Mouse (Mus musculus): Measurements from ENCODE around the gene Gm10837. TPM values are rescaled to one million over a fixed set of nuclear protein-coding genes. Genes with fewer than 3 reads are reported as not detected.
A peak's percentile ranks its signal among the peaks of the same experiment; 100 is the strongest.
"Not testable (repeated sequence)": the region's sequence is repeated elsewhere in the genome, so short reads cannot be mapped to it uniquely, and the experiment has no call there.

The Gm10837 gene
- polyA plus RNA-seq, 1 experiment from 2014 or later, result not detected

GRCm38 (mm10) chr14:122462689-122463079 lies 27.7 kb upstream of the Gm10837 start:
- Histone ChIP-seq H3K4me1 (replicated peaks; ENCODE audit: control insufficient read depth, insufficient read depth, low read length) (peaks cover 11% of the 10 kb centered on the region; the same call in 1 of the 2 replicates), H3K4me2 (ENCODE audit: low read length) (no peak overlapping the region), H3K27ac (ENCODE audit: low read depth) (no peak overlapping the region), H3K9me3 (ENCODE audit: control insufficient read depth, low read length) (no peaks in the 10 kb centered on the region), H3K36me3 (ENCODE audit: control insufficient read depth, insufficient read depth, low read length) (no peaks in the 10 kb centered on the region), H3K4me3 (ENCODE audit: low read depth, low read length) (no peak overlapping the region), H3K27me3 (replicated peaks; ENCODE audit: control insufficient read depth, insufficient read depth, low read length) (peaks cover 82% of the 10 kb centered on the region), H3K9ac (ENCODE audit: low read length) (no peak overlapping the region)
- no peak for ATAC-seq (replicated peaks; ENCODE audit: low FRiP score, low TSS enrichment, low read depth)
- peak; percentile 69 for DNase-seq (ENCODE audit: low spot score)
- WGBS, result 8% methylated on average over 17 of the region's 17 CpGs

- peaks cover 88% of the 10 kb centered on the region for H3K27me3 ChIP-seq (replicated peaks; ENCODE audit: control insufficient read depth, insufficient read depth, low read length)
- H3K9me3 ChIP-seq (ENCODE audit: control insufficient read depth, low read length), result no peaks in the 10 kb centered on the region
- 0 out of 2 replicates have a peak, but pooled peaks have one; percentile 28 for ATAC-seq (replicated peaks; ENCODE audit: low FRiP score, low TSS enrichment, low read depth)
- H3K4me2 ChIP-seq (ENCODE audit: low read length), result peak overlapping the region; percentile 70
- WGBS, result 1% methylated on average over 40 of the region's 40 CpGs
- H3K27ac ChIP-seq (ENCODE audit: low read depth), result no peak overlapping the region
- no peak overlapping the region for H3K9ac ChIP-seq (ENCODE audit: low read length)
- H3K4me1 ChIP-seq (replicated peaks; ENCODE audit: control insufficient read depth, insufficient read depth, low read length), result peaks cover 11% of the 10 kb centered on the region; the same call in 1 of the 2 replicates
- peak overlapping the region; percentile 41 for H3K4me3 ChIP-seq (ENCODE audit: low read depth, low read length)
- H3K36me3 ChIP-seq (ENCODE audit: control insufficient read depth, insufficient read depth, low read length), result no peaks in the 10 kb centered on the region
- peak; percentile 65 for DNase-seq (ENCODE audit: low spot score)
These were observed 27.2 kb upstream of the Gm10837 start for GRCm38 (mm10) chr14:122463080-122463691.

- DNase-seq (ENCODE audit: low spot score) (peak; percentile 76), ATAC-seq (replicated peaks; ENCODE audit: low FRiP score, low TSS enrichment, low read depth) (peak; percentile 59)
- peaks cover 94% of the 10 kb centered on the region for H3K27me3 ChIP-seq (replicated peaks; ENCODE audit: control insufficient read depth, insufficient read depth, low read length)
These were observed 26.5 kb upstream of the Gm10837 start for GRCm38 (mm10) chr14:122463734-122464341.

GRCm38 (mm10) chr14:122464351-122464762 lies 26.0 kb upstream of the Gm10837 start:
- under 1% methylated on average over 50 of the region's 62 CpGs for WGBS
- peak; percentile 51 for ATAC-seq (replicated peaks; ENCODE audit: low FRiP score, low TSS enrichment, low read depth)
- Histone ChIP-seq H3K36me3 (ENCODE audit: control insufficient read depth, insufficient read depth, low read length) (no peaks in the 10 kb centered on the region), H3K9me3 (ENCODE audit: control insufficient read depth, low read length) (no peaks in the 10 kb centered on the region), H3K27me3 (replicated peaks; ENCODE audit: control insufficient read depth, insufficient read depth, low read length) (peaks cover 99% of the 10 kb centered on the region), H3K4me3 (ENCODE audit: low read depth, low read length) (peak overlapping the region; percentile 41), H3K4me1 (replicated peaks; ENCODE audit: control insufficient read depth, insufficient read depth, low read length) (peaks cover 11% of the 10 kb centered on the region; the same call in 1 of the 2 replicates), H3K27ac (ENCODE audit: low read depth) (no peak overlapping the region), H3K4me2 (ENCODE audit: low read length) (peak overlapping the region; percentile 70), H3K9ac (ENCODE audit: low read length) (0 out of 2 replicates have a peak overlapping the region, but pooled peaks have one; percentile 14)
- DNase-seq (ENCODE audit: low spot score), result peak; percentile 77

More at GRCm38 (mm10) chr14:122463734-122464341, 26.5 kb upstream of the Gm10837 start:
- not testable (repeated sequence) for H3K9me3 ChIP-seq (ENCODE audit: control insufficient read depth, low read length); H3K36me3 ChIP-seq (ENCODE audit: control insufficient read depth, insufficient read depth, low read length); H3K27ac ChIP-seq (ENCODE audit: low read depth)
- Histone ChIP-seq H3K4me1 (replicated peaks; ENCODE audit: control insufficient read depth, insufficient read depth, low read length) (peaks cover 11% of the 10 kb centered on the region; the same call in 1 of the 2 replicates), H3K4me3 (ENCODE audit: low read depth, low read length) (peak overlapping the region; percentile 41), H3K4me2 (ENCODE audit: low read length) (peak overlapping the region; percentile 70), H3K9ac (ENCODE audit: low read length) (0 out of 2 replicates have a peak overlapping the region, but pooled peaks have one; percentile 14)
- WGBS, result 2% methylated on average over 53 of the region's 58 CpGs

GRCm38 (mm10) chr14:122464763-122465741 lies 25.3 kb upstream of the Gm10837 start, which contains the start of gene Zic5:
Zic5 (minus strand) TSS chr14:122465677.
- no peak within 1 kb of the TSS for H3K9ac ChIP-seq (ENCODE audit: low read length)
- no peak within 1 kb of the TSS for H3K27ac ChIP-seq (ENCODE audit: low read depth)
- WGBS, result 2% methylated on average over 58 of the region's 62 CpGs
- peaks cover 100% of the 10 kb centered on the region for H3K27me3 ChIP-seq (replicated peaks; ENCODE audit: control insufficient read depth, insufficient read depth, low read length)
- DNase-seq (ENCODE audit: low spot score) (peak; percentile 69), ATAC-seq (replicated peaks; ENCODE audit: low FRiP score, low TSS enrichment, low read depth) (no peak)
- peak within 1 kb of the TSS; percentile 41 for H3K4me3 ChIP-seq (ENCODE audit: low read depth, low read length)
- no peaks in the 10 kb centered on the region for H3K9me3 ChIP-seq (ENCODE audit: control insufficient read depth, low read length)
- H3K36me3 ChIP-seq (ENCODE audit: control insufficient read depth, insufficient read depth, low read length), result no peaks in the 10 kb centered on the region
- H3K4me2 ChIP-seq (ENCODE audit: low read length), result peak within 1 kb of the TSS; percentile 70
- peaks cover 11% of the 10 kb centered on the region; the same call in 1 of the 2 replicates for H3K4me1 ChIP-seq (replicated peaks; ENCODE audit: control insufficient read depth, insufficient read depth, low read length)

GRCm38 (mm10) chr14:122465931-122466490 lies 24.4 kb upstream of the Gm10837 start:
- H3K27me3 ChIP-seq (replicated peaks; ENCODE audit: control insufficient read depth, insufficient read depth, low read length), result peaks cover 100% of the 10 kb centered on the region
- no peak overlapping the region for H3K4me2 ChIP-seq (ENCODE audit: low read length)
- 22% methylated on average over 13 of the region's 13 CpGs for WGBS
- no peak overlapping the region for H3K4me3 ChIP-seq (ENCODE audit: low read depth, low read length)
- DNase-seq (ENCODE audit: low spot score), result no peak
- H3K9me3 ChIP-seq (ENCODE audit: control insufficient read depth, low read length), result no peaks in the 10 kb centered on the region
- H3K36me3 ChIP-seq (ENCODE audit: control insufficient read depth, insufficient read depth, low read length), result no peaks in the 10 kb centered on the region
- H3K27ac ChIP-seq (ENCODE audit: low read depth), result no peak overlapping the region
- ATAC-seq (replicated peaks; ENCODE audit: low FRiP score, low TSS enrichment, low read depth), result no peak
- H3K4me1 ChIP-seq (replicated peaks; ENCODE audit: control insufficient read depth, insufficient read depth, low read length), result peaks cover 11% of the 10 kb centered on the region; the same call in 1 of the 2 replicates
- H3K9ac ChIP-seq (ENCODE audit: low read length), result no peak overlapping the region

- H3K9me3 ChIP-seq (ENCODE audit: control insufficient read depth, low read length), result no peaks in the 10 kb centered on the region
- H3K4me1 ChIP-seq (replicated peaks; ENCODE audit: control insufficient read depth, insufficient read depth, low read length), result peaks cover 11% of the 10 kb centered on the region; the same call in 1 of the 2 replicates
- 52% methylated on average over 7 of the region's 7 CpGs for WGBS
- no peak overlapping the region for H3K9ac ChIP-seq (ENCODE audit: low read length)
- H3K4me3 ChIP-seq (ENCODE audit: low read depth, low read length), result no peak overlapping the region
- no peak for DNase-seq (ENCODE audit: low spot score)
- no peak overlapping the region for H3K27ac ChIP-seq (ENCODE audit: low read depth)
- no peak overlapping the region for H3K4me2 ChIP-seq (ENCODE audit: low read length)
- no peak for ATAC-seq (replicated peaks; ENCODE audit: low FRiP score, low TSS enrichment, low read depth)
- peaks cover 100% of the 10 kb centered on the region for H3K27me3 ChIP-seq (replicated peaks; ENCODE audit: control insufficient read depth, insufficient read depth, low read length)
- H3K36me3 ChIP-seq (ENCODE audit: control insufficient read depth, insufficient read depth, low read length), result no peaks in the 10 kb centered on the region
These were observed 23.5 kb upstream of the Gm10837 start for GRCm38 (mm10) chr14:122466756-122467362.
